Mouse (Mus musculus): ENCODE results near the gene Tenm4. TPM values are rescaled to one million over a fixed set of nuclear protein-coding genes. Genes with fewer than 3 reads are reported as not detected.

Tenm4 gene
- polyA plus RNA-seq, 1 experiment from 2014 or later: 39.7 TPM

- Histone ChIP-seq H3K27me3 (ENCODE audit: insufficient read depth, low read length) (no peaks in the 10 kb centered on the region), H3K36me3 (ENCODE audit: insufficient read depth, low read length) (peaks cover 6% of the 10 kb centered on the region), H3K4me2 (replicated peaks; ENCODE audit: low read depth, low read length) (no peak overlapping the region), H3K9ac (replicated peaks; ENCODE audit: low read length) (no peak overlapping the region), H3K27ac (ENCODE audit: low read length) (no peak overlapping the region), H3K9me3 (ENCODE audit: low read length) (no peaks in the 10 kb centered on the region), H3K4me1 (ENCODE audit: insufficient read depth, low read length) (no peaks in the 10 kb centered on the region), H3K4me3 (ENCODE audit: low read length) (no peak overlapping the region)
- 88% methylated on average over 7 of the region's 7 CpGs for WGBS
- ATAC-seq (ENCODE audit: low FRiP score, low TSS enrichment): no peak
These were observed 707.6 kb downstream of the Tenm4 start for GRCm38 (mm10) chr7:96878511-96879276.

GRCm38 (mm10) chr7:96879593-96879992 lies 708.5 kb downstream of the Tenm4 start:
- ATAC-seq (ENCODE audit: low FRiP score, low TSS enrichment): no peak
- 86% methylated on average over 6 of the region's 6 CpGs for WGBS
- H3K27me3 ChIP-seq (ENCODE audit: insufficient read depth, low read length): no peaks in the 10 kb centered on the region
- no peaks in the 10 kb centered on the region for H3K36me3 ChIP-seq (ENCODE audit: insufficient read depth, low read length)
- no peak overlapping the region for H3K27ac ChIP-seq (ENCODE audit: low read length)
- H3K4me2 ChIP-seq (replicated peaks; ENCODE audit: low read depth, low read length): no peak overlapping the region
- no peak overlapping the region for H3K9ac ChIP-seq (replicated peaks; ENCODE audit: low read length)
- H3K4me1 ChIP-seq (ENCODE audit: insufficient read depth, low read length): no peaks in the 10 kb centered on the region
- H3K4me3 ChIP-seq (ENCODE audit: low read length): no peak overlapping the region
- no peaks in the 10 kb centered on the region for H3K9me3 ChIP-seq (ENCODE audit: low read length)

GRCm38 (mm10) chr7:96880221-96880944 lies 709.3 kb downstream of the Tenm4 start:
- WGBS: 87% methylated on average over 6 of the region's 6 CpGs
- no peak for ATAC-seq (ENCODE audit: low FRiP score, low TSS enrichment)
- H3K27ac ChIP-seq (ENCODE audit: low read length): no peak overlapping the region

GRCm38 (mm10) chr7:96883297-96883696 lies 712.3 kb downstream of the Tenm4 start:
- H3K4me1 ChIP-seq (ENCODE audit: insufficient read depth, low read length): no peaks in the 10 kb centered on the region
- no peak overlapping the region for H3K4me2 ChIP-seq (replicated peaks; ENCODE audit: low read depth, low read length)
- WGBS: 96% methylated on average over 3 of the region's 3 CpGs
- H3K36me3 ChIP-seq (ENCODE audit: insufficient read depth, low read length): no peaks in the 10 kb centered on the region
- no peak overlapping the region for H3K27ac ChIP-seq (ENCODE audit: low read length)
- H3K9ac ChIP-seq (replicated peaks; ENCODE audit: low read length): no peak overlapping the region
- no peaks in the 10 kb centered on the region for H3K9me3 ChIP-seq (ENCODE audit: low read length)
- no peak overlapping the region for H3K4me3 ChIP-seq (ENCODE audit: low read length)
- no peaks in the 10 kb centered on the region for H3K27me3 ChIP-seq (ENCODE audit: insufficient read depth, low read length)
- ATAC-seq (ENCODE audit: low FRiP score, low TSS enrichment): no peak

More at GRCm38 (mm10) chr7:96880221-96880944, 709.3 kb downstream of the Tenm4 start:
- Histone ChIP-seq H3K9ac (replicated peaks; ENCODE audit: low read length) (no peak overlapping the region), H3K36me3 (ENCODE audit: insufficient read depth, low read length) (no peaks in the 10 kb centered on the region), H3K4me2 (replicated peaks; ENCODE audit: low read depth, low read length) (no peak overlapping the region), H3K4me3 (ENCODE audit: low read length) (no peak overlapping the region), H3K4me1 (ENCODE audit: insufficient read depth, low read length) (no peaks in the 10 kb centered on the region), H3K27me3 (ENCODE audit: insufficient read depth, low read length) (no peaks in the 10 kb centered on the region), H3K9me3 (ENCODE audit: low read length) (no peaks in the 10 kb centered on the region)

GRCm38 (mm10) chr7:96887088-96887654 lies 716.1 kb downstream of the Tenm4 start:
- Histone ChIP-seq H3K4me1 (ENCODE audit: insufficient read depth, low read length) (peaks cover 10% of the 10 kb centered on the region), H3K27me3 (ENCODE audit: insufficient read depth, low read length) (no peaks in the 10 kb centered on the region), H3K4me2 (replicated peaks; ENCODE audit: low read depth, low read length) (no peak overlapping the region), H3K9me3 (ENCODE audit: low read length) (no peaks in the 10 kb centered on the region), H3K4me3 (ENCODE audit: low read length) (no peak overlapping the region), H3K9ac (replicated peaks; ENCODE audit: low read length) (no peak overlapping the region), H3K27ac (ENCODE audit: low read length) (no peak overlapping the region), H3K36me3 (ENCODE audit: insufficient read depth, low read length) (peaks cover 5% of the 10 kb centered on the region; the same call in 1 of the 2 replicates)
- 77% methylated on average over 18 of the region's 18 CpGs for WGBS
- no peak for ATAC-seq (ENCODE audit: low FRiP score, low TSS enrichment)

GRCm38 (mm10) chr7:96889061-96890034 lies 718.3 kb downstream of the Tenm4 start:
- H3K9ac ChIP-seq (replicated peaks; ENCODE audit: low read length): no peak overlapping the region
- peak overlapping the region; percentile 64 for H3K27ac ChIP-seq (ENCODE audit: low read length)
- H3K4me3 ChIP-seq (ENCODE audit: low read length): no peak overlapping the region
- H3K27me3 ChIP-seq (ENCODE audit: insufficient read depth, low read length): no peaks in the 10 kb centered on the region
- no peaks in the 10 kb centered on the region for H3K9me3 ChIP-seq (ENCODE audit: low read length)
- no peak overlapping the region for H3K4me2 ChIP-seq (replicated peaks; ENCODE audit: low read depth, low read length)
- peaks cover 18% of the 10 kb centered on the region for H3K36me3 ChIP-seq (ENCODE audit: insufficient read depth, low read length)
- ATAC-seq (ENCODE audit: low FRiP score, low TSS enrichment): peak; percentile 71; the same call in 1 of the 2 replicates
- 80% methylated on average over 18 of the region's 18 CpGs for WGBS
- peaks cover 10% of the 10 kb centered on the region for H3K4me1 ChIP-seq (ENCODE audit: insufficient read depth, low read length)

- WGBS: 20% methylated on average over 7 of the region's 7 CpGs
These were observed 719.1 kb downstream of the Tenm4 start for GRCm38 (mm10) chr7:96890035-96890621.

GRCm38 (mm10) chr7:96890987-96891386 lies 719.9 kb downstream of the Tenm4 start:
- H3K27ac ChIP-seq (ENCODE audit: low read length): no peak overlapping the region
- peaks cover 34% of the 10 kb centered on the region for H3K36me3 ChIP-seq (ENCODE audit: insufficient read depth, low read length)
- no peak for ATAC-seq (ENCODE audit: low FRiP score, low TSS enrichment)
- no peak overlapping the region for H3K9ac ChIP-seq (replicated peaks; ENCODE audit: low read length)
- no peaks in the 10 kb centered on the region for H3K9me3 ChIP-seq (ENCODE audit: low read length)
- H3K4me3 ChIP-seq (ENCODE audit: low read length): no peak overlapping the region
- H3K4me2 ChIP-seq (replicated peaks; ENCODE audit: low read depth, low read length): no peak overlapping the region
- H3K27me3 ChIP-seq (ENCODE audit: insufficient read depth, low read length): no peaks in the 10 kb centered on the region
- peaks cover 10% of the 10 kb centered on the region for H3K4me1 ChIP-seq (ENCODE audit: insufficient read depth, low read length)
- whole genome bisulfite sequencing: 88% methylated on average over 10 of the region's 10 CpGs

More at GRCm38 (mm10) chr7:96890035-96890621, 719.1 kb downstream of the Tenm4 start:
- Histone ChIP-seq H3K27ac (ENCODE audit: low read length) (peak overlapping the region; percentile 64), H3K4me1 (ENCODE audit: insufficient read depth, low read length) (peaks cover 10% of the 10 kb centered on the region), H3K9ac (replicated peaks; ENCODE audit: low read length) (no peak overlapping the region), H3K9me3 (ENCODE audit: low read length) (no peaks in the 10 kb centered on the region), H3K4me3 (ENCODE audit: low read length) (no peak overlapping the region), H3K36me3 (ENCODE audit: insufficient read depth, low read length) (peaks cover 25% of the 10 kb centered on the region), H3K4me2 (replicated peaks; ENCODE audit: low read depth, low read length) (no peak overlapping the region), H3K27me3 (ENCODE audit: insufficient read depth, low read length) (no peaks in the 10 kb centered on the region)
- peak; percentile 47; the same call in 1 of the 2 replicates for ATAC-seq (ENCODE audit: low FRiP score, low TSS enrichment)

Data from kidney, embryonic 16.5 days (tissue).